15 mouse cellular contexts compared by ENCODE assay signal in the genomic region with DNA sequence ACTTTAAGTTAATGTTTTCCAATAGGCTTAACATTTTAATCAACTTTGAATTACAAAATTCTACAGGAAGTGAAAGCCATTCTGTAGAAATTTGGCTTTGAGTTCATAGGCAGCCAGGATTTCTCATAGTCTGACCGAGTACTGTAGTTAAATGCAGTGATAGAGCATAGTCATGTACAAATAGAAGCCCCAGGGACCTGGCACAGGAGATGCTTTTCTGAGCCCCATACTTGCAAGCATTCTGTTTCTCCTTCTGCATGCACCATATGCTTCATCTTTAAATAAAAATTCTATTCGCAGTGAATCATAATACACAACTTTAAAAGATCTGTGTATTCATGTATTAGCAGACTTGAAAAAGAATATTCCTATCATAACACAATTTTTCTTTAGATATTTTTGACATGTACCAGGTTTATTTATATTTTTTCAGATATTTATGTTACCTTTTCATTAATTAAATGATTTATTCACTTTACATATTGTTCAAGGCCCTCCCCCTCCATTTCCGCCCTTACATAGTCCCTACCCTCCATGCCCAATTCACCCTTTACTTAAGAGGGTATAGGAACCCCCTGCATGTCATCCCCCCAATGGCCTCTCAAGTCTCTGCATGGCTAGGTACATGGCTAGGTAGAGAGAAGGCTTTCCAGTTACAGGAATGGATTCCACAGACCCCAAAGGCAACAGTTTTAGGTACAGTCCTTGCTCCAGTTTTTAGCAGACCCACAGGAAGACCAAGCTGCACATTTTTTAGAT.
A peak's percentile ranks its signal among the peaks of the same experiment; 100 is the strongest.
DNase-seq lines count a peak whose midpoint lies in the region; ATAC-seq and TF ChIP-seq lines count a peak whose summit lies in the region.
"Had no signal": no experiment of that assay in that cellular context is flagged by ENCODE, and none has a peak within 500 bp of the region (broad histone marks: within the 10 kb centered on the region; RNA-seq: fewer than 3 reads in every experiment).

No protein-coding gene starts in this region.

- H3K27me3 ChIP-seq in cerebellum, adult 2 months (ENCODE audit: control insufficient read depth, insufficient read depth, low read length) = no peaks in the 10 kb centered on the region
- H3K27me3 ChIP-seq in stomach, postnatal 0 days (ENCODE audit: control insufficient read depth, insufficient read depth, low read length) = no peaks in the 10 kb centered on the region
- H3K27me3 ChIP-seq: CH12.LX; hindbrain, embryonic 15.5 days; neural tube, embryonic 12.5 days had no signal

- ATAC-seq in stomach, postnatal 0 days (ENCODE audit: low FRiP score, low TSS enrichment) = no peak

- peak; percentile 72 for DNase-seq in brain, embryonic 14.5 days (ENCODE audit: low read depth)
- DNase-seq in cerebellum, adult 2 months = peak; percentile 65 to 93
- peak; percentile 30 to 64 for DNase-seq in frontal cortex, postnatal 36 days (ENCODE audit: low spot score in 2 of 2)
- DNase-seq in left cerebral cortex, postnatal 4 days = peak; percentile 8
- DNase-seq in adipocyte (ENCODE audit: low spot score) = no peak
- no peak for DNase-seq in stomach, postnatal 0 days (ENCODE audit: low spot score)
- no peak for DNase-seq in heart, postnatal 25 days (ENCODE audit: low spot score)
- DNase-seq: adrenal gland, postnatal 36 days; gastrocnemius, adult 2 months; lung, embryonic 14.5 days had no signal

- no peaks in the 10 kb centered on the region for H3K36me3 ChIP-seq in stomach, postnatal 0 days (ENCODE audit: control insufficient read depth, insufficient read depth, low read length)
- H3K36me3 ChIP-seq: hindbrain, embryonic 15.5 days; neural tube, embryonic 12.5 days had no signal

- TF ChIP-seq CTCF in brain, embryonic 14.5 days (IDR thresholded peaks at IDR 0.05; ENCODE audit: borderline replicate concordance, extremely low read depth, insufficient read depth, insufficient read length) = no peak
- no peak for TF ChIP-seq CTCF in cerebellum, adult 2 months (IDR thresholded peaks at IDR 0.05; ENCODE audit: borderline replicate concordance, insufficient read depth, low read depth, low read length)
- no peak for TF ChIP-seq CTCF in stomach, postnatal 0 days (IDR thresholded peaks at IDR 0.05; ENCODE audit: low read depth)

- no peak for TF ChIP-seq EP300 in stomach, postnatal 0 days (optimal IDR thresholded peaks at IDR 0.05)

- H3K9ac ChIP-seq in stomach, postnatal 0 days (ENCODE audit: low read length) = no peak overlapping the region
- H3K9ac ChIP-seq: hindbrain, embryonic 15.5 days; lung, embryonic 14.5 days; neural tube, embryonic 12.5 days had no signal

- intact Hi-C loops in left cerebral cortex, postnatal 4 days (cut with DNase I) = no loop called here
- intact Hi-C loops in heart, postnatal 25 days (cut with DNase I) = no loop called here

- peak overlapping the region; percentile 93 for H3K27ac ChIP-seq in cerebellum, adult 2 months (ENCODE audit: insufficient read depth, low read length)
- H3K27ac ChIP-seq in stomach, postnatal 0 days (replicated peaks) = no peak overlapping the region
- H3K27ac ChIP-seq: gastrocnemius, adult 2 months; hindbrain, embryonic 15.5 days; kidney, postnatal 0 days; neural tube, embryonic 12.5 days had no signal

- TF ChIP-seq POLR2A in brain, embryonic 14.5 days (IDR thresholded peaks at IDR 0.05; ENCODE audit: borderline replicate concordance, extremely low read depth, insufficient read depth, insufficient read length, poor library complexity, severe bottlenecking) = no peak
- TF ChIP-seq POLR2A in cerebellum, adult 2 months (IDR thresholded peaks at IDR 0.05; ENCODE audit: borderline replicate concordance, insufficient read depth, low read length) = no peak

- no peaks in the 10 kb centered on the region for H3K9me3 ChIP-seq in stomach, postnatal 0 days (ENCODE audit: control insufficient read depth, low read length)
- H3K9me3 ChIP-seq: hindbrain, embryonic 15.5 days; neural tube, embryonic 12.5 days had no signal

- 25% methylated on average over 3 of the region's 3 CpGs for WGBS in cerebellum, adult 2 months
- 86% methylated on average over 3 of the region's 3 CpGs for WGBS in stomach, postnatal 0 days

- no peak overlapping the region for H3K4me3 ChIP-seq in cerebellum, adult 2 months (replicated peaks; ENCODE audit: insufficient read depth, low read depth, low read length)
- H3K4me3 ChIP-seq in stomach, postnatal 0 days (ENCODE audit: low read depth, low read length) = no peak overlapping the region
- H3K4me3 ChIP-seq: gastrocnemius, adult 2 months; hindbrain, embryonic 15.5 days; neural tube, embryonic 12.5 days had no signal

- H3K4me1 ChIP-seq in cerebellum, adult 2 months (ENCODE audit: control insufficient read depth, insufficient read depth, low read length) = peaks cover 13% of the 10 kb centered on the region
- no peaks in the 10 kb centered on the region for H3K4me1 ChIP-seq in stomach, postnatal 0 days (replicated peaks; ENCODE audit: control insufficient read depth, insufficient read depth)
- H3K4me1 ChIP-seq: hindbrain, embryonic 15.5 days; neural tube, embryonic 12.5 days had no signal

- H3K4me2 ChIP-seq in stomach, postnatal 0 days (replicated peaks; ENCODE audit: low read depth) = no peak overlapping the region
- H3K4me2 ChIP-seq: hindbrain, embryonic 15.5 days; lung, embryonic 14.5 days; midbrain, embryonic 11.5 days; neural tube, embryonic 12.5 days had no signal

Comparison
In these comparisons a context has a peak if more than half of its experiments do, and no peak if none do; other contexts are left out.
1. DNase-seq: peak in brain, embryonic 14.5 days (single experiment), cerebellum, adult 2 months (2 of 2), frontal cortex, postnatal 36 days (2 of 2) and left cerebral cortex, postnatal 4 days (single experiment); none in adipocyte (single experiment), stomach, postnatal 0 days (single experiment) and heart, postnatal 25 days (single experiment).